13 mouse cellular contexts compared by ENCODE assay signal in the genomic region with DNA sequence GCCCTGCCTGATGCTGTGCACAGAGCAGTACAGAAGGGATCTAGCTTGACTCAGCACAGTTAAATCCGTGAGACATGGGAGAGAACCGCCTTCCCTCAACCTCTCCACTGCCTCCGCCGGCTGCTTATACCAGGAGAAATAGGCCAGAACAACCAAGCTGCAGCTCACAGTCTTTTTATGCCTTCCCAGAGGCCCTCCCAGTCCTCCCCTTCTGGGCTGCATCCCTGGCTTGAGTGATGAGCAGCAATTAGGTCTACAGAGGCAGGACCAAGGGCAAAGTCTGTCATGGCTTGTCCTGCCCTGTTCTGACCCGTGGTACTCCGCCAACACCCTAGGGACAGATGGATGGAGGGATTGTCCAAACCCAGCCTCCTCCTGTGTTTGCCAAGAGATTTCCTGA.
A peak's percentile ranks its signal among the peaks of the same experiment; 100 is the strongest.
DNase-seq lines count a peak whose midpoint lies in the region.
"Had no signal": no experiment of that assay in that cellular context is flagged by ENCODE, and none has a peak within 500 bp of the region (broad histone marks: within the 10 kb centered on the region; RNA-seq: fewer than 3 reads in every experiment).

No protein-coding gene starts in this region.

- intact Hi-C loops in left cerebral cortex, postnatal 4 days (cut with DNase I): no loop called here
- intact Hi-C loops in heart, postnatal 25 days (cut with DNase I): no loop called here

- DNase-seq in frontal cortex, postnatal 36 days (ENCODE audit: low spot score in 2 of 2): peak; percentile 36 to 43
- no peak for DNase-seq in frontal cortex, postnatal 14 days (ENCODE audit: low spot score in 2 of 2)
- peak; percentile 35 to 39 for DNase-seq in left cerebral cortex, adult 18-20 months (ENCODE audit: low spot score in 2 of 2)
- DNase-seq in left cerebral cortex, postnatal 4 days: no peak
- peak; percentile 48 to 51 for DNase-seq in cerebellum, postnatal 14 days
- peak; percentile 22 to 54 for DNase-seq in left cerebral cortex, adult 8-10 months (ENCODE audit: low spot score in 2 of 2)
- DNase-seq in kidney, adult 9 months: no peak
- DNase-seq in heart, postnatal 25 days (ENCODE audit: low spot score): no peak
- DNase-seq: adrenal gland, adult 2 months; embryo, embryonic 11 days; forebrain, postnatal 0 days; kidney, postnatal 10 days; thymus, postnatal 4 days had no signal

Comparison
In these comparisons a context has a peak if more than half of its experiments do, and no peak if none do; other contexts are left out.
1. DNase-seq: peak in frontal cortex, postnatal 36 days (2 of 2), left cerebral cortex, adult 18-20 months (2 of 2), cerebellum, postnatal 14 days (2 of 2) and left cerebral cortex, adult 8-10 months (2 of 2); none in frontal cortex, postnatal 14 days (0 of 2), left cerebral cortex, postnatal 4 days (single experiment), kidney, adult 9 months (single experiment) and heart, postnatal 25 days (single experiment).